ENCODE assay signal across 8 mouse cellular contexts in the genomic region with DNA sequence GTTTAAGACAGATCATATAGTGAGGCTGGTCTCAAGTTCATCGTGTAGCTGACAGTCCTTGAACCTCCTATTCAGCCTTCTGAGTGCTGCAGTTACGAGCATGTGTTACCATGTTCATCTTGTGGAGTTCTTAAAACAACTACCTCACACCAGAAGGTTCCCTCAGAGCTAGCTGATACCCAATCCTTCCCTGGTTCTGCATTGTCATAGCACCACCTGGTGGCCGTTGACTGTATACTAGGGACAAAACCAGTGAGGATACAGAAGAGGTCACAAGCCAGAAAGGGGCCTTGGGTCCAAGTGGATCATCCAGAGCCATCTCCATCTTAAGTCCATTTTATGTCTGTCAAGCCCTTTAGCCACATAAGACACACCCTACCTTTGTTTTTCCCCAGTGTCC. TPM values are rescaled to one million over a fixed set of nuclear protein-coding genes. Genes with fewer than 3 reads are reported as not detected.
A peak's percentile ranks its signal among the peaks of the same experiment; 100 is the strongest.
DNase-seq lines count a peak whose midpoint lies in the region; ATAC-seq and TF ChIP-seq lines count a peak whose summit lies in the region.

No protein-coding gene starts in this region.

- no peak overlapping the region for H3K4me3 ChIP-seq in gastrocnemius, adult 2 months
- no peak overlapping the region for H3K4me3 ChIP-seq in kidney, adult 2 months (ENCODE audit: insufficient read depth, low read depth, low read length)
- H3K4me3 ChIP-seq in liver, embryonic 11.5 days (ENCODE audit: low read depth, low read length): no peak overlapping the region
- H3K4me3 ChIP-seq in stomach, postnatal 0 days (ENCODE audit: low read depth, low read length): no peak overlapping the region

- peaks cover 3% of the 10 kb centered on the region for H3K4me1 ChIP-seq in kidney, adult 2 months (ENCODE audit: control insufficient read depth, insufficient read depth, low read length)
- H3K4me1 ChIP-seq in liver, embryonic 11.5 days (replicated peaks; ENCODE audit: control insufficient read depth, insufficient read depth, low read length): peaks cover 43% of the 10 kb centered on the region
- no peaks in the 10 kb centered on the region for H3K4me1 ChIP-seq in stomach, postnatal 0 days (replicated peaks; ENCODE audit: control insufficient read depth, insufficient read depth)

- H3K4me2 ChIP-seq in liver, embryonic 11.5 days: no peak overlapping the region
- H3K4me2 ChIP-seq in stomach, postnatal 0 days (replicated peaks; ENCODE audit: low read depth): no peak overlapping the region

- TF ChIP-seq CTCF in gastrocnemius, adult 2 months (IDR thresholded peaks at IDR 0.05): peak; percentile 90
- TF ChIP-seq CTCF in kidney, adult 2 months (conservative IDR thresholded peaks at IDR 0.05; ENCODE audit: insufficient read depth, insufficient read length, low read depth, low read length): peak; percentile 90
- peak; percentile 95 for TF ChIP-seq CTCF in stomach, postnatal 0 days (IDR thresholded peaks at IDR 0.05; ENCODE audit: low read depth)

- ATAC-seq in liver, embryonic 11.5 days (replicated peaks; ENCODE audit: low FRiP score): peak; percentile 51; the same call in 1 of the 2 replicates
- ATAC-seq in stomach, postnatal 0 days (ENCODE audit: low FRiP score, low TSS enrichment): peak; percentile 58

- 6% methylated on average over 3 of the region's 3 CpGs for WGBS in kidney, adult 2 months
- WGBS in liver, embryonic 11.5 days: 25% methylated on average over 3 of the region's 3 CpGs
- WGBS in stomach, postnatal 0 days: 11% methylated on average over 3 of the region's 3 CpGs

- no peaks in the 10 kb centered on the region for H3K27me3 ChIP-seq in kidney, adult 2 months (replicated peaks; ENCODE audit: control insufficient read depth, insufficient read depth, low read length)
- no peaks in the 10 kb centered on the region for H3K27me3 ChIP-seq in liver, embryonic 11.5 days (replicated peaks; ENCODE audit: control insufficient read depth, insufficient read depth, low read length)
- H3K27me3 ChIP-seq in stomach, postnatal 0 days (ENCODE audit: control insufficient read depth, insufficient read depth, low read length): no peaks in the 10 kb centered on the region

- TF ChIP-seq POLR2A in kidney, adult 2 months (IDR thresholded peaks at IDR 0.05; ENCODE audit: low read depth, low read length): no peak

- H3K9me3 ChIP-seq in liver, embryonic 11.5 days (ENCODE audit: control insufficient read depth, low read length): no peaks in the 10 kb centered on the region
- H3K9me3 ChIP-seq in stomach, postnatal 0 days (ENCODE audit: control insufficient read depth, low read length): no peaks in the 10 kb centered on the region

- intact Hi-C loops in gastrocnemius, adult 2 months (cut with DNase I): loop anchor here (2.0 to 5.0 kb wide), 2 partner anchors 78 to 100 kb away; partner anchors contain the start of gene Vrk3

- peak; percentile 82 for DNase-seq in 416B (ENCODE audit: low read depth)
- DNase-seq in T-cell, adult 2 months (ENCODE audit: low spot score): peak; percentile 80
- peak; percentile 80 to 91 for DNase-seq in cerebellum, postnatal 25 days
- DNase-seq in gastrocnemius, adult 2 months: peak; percentile 87
- peak; percentile 82 for DNase-seq in kidney, adult 2 months
- peak; percentile 59 for DNase-seq in liver, embryonic 11.5 days (ENCODE audit: low spot score)
- peak; percentile 76 to 82 for DNase-seq in natural killer cell, adult 2 months (ENCODE audit: low spot score in 2 of 2)
- DNase-seq in stomach, postnatal 0 days (ENCODE audit: low spot score): peak; percentile 82

- no peak for TF ChIP-seq EP300 in stomach, postnatal 0 days (optimal IDR thresholded peaks at IDR 0.05)

- H3K9ac ChIP-seq in liver, embryonic 11.5 days (ENCODE audit: low read depth, low read length): no peak overlapping the region
- no peak overlapping the region for H3K9ac ChIP-seq in stomach, postnatal 0 days (ENCODE audit: low read length)

- H3K27ac ChIP-seq in gastrocnemius, adult 2 months: peak overlapping the region; percentile 6; the same call in 1 of the 2 replicates
- no peak overlapping the region for H3K27ac ChIP-seq in kidney, adult 2 months (ENCODE audit: insufficient read depth, low read depth, low read length)
- no peak overlapping the region for H3K27ac ChIP-seq in liver, embryonic 11.5 days (ENCODE audit: low read depth, low read length)
- no peak overlapping the region for H3K27ac ChIP-seq in stomach, postnatal 0 days (replicated peaks)

- no peaks in the 10 kb centered on the region for H3K36me3 ChIP-seq in kidney, adult 2 months (ENCODE audit: control insufficient read depth, insufficient read depth, low read length)
- H3K36me3 ChIP-seq in liver, embryonic 11.5 days (ENCODE audit: control insufficient read depth, insufficient read depth, low read length): peaks cover 34% of the 10 kb centered on the region
- H3K36me3 ChIP-seq in stomach, postnatal 0 days (ENCODE audit: control insufficient read depth, insufficient read depth, low read length): peaks cover 14% of the 10 kb centered on the region

RNA-seq across cellular contexts. Expression of gene Atf5, which starts 8.4 kb away (rescaled TPM):
- total RNA-seq in gastrocnemius, adult 2 months (2021): 100 to 1,000 TPM in 1 of 2 experiments, 10 to 100 TPM in 1; 74.7 to 115 TPM
- 42.1 and 57.2 TPM in 2 replicates for polyA plus RNA-seq in kidney, adult 2 months (2012; rRNA removed)
- 3.9 and 4.2 TPM in 2 replicates for polyA plus RNA-seq in liver, embryonic 11.5 days (2014; fragmentation: Nextera tagmentation; extraction: Ambion mirVana)
- polyA plus RNA-seq in stomach, postnatal 0 days (2015; fragmentation: Nextera tagmentation; extraction: Ambion mirVana): 7.3 and 7.7 TPM in 2 replicates

RNA-seq across cellular contexts. Expression of gene Il4i1, which starts 8.7 kb away (rescaled TPM):
- 1 to 10 TPM; 1.6 to 3.3 TPM for total RNA-seq in gastrocnemius, adult 2 months (2021)
- 1.5 and 9.7 TPM in 2 replicates for polyA plus RNA-seq in kidney, adult 2 months (2012; rRNA removed)
- 1.3 and 2.9 TPM in 2 replicates for polyA plus RNA-seq in liver, embryonic 11.5 days (2014; fragmentation: Nextera tagmentation; extraction: Ambion mirVana)
- polyA plus RNA-seq in stomach, postnatal 0 days (2015; fragmentation: Nextera tagmentation; extraction: Ambion mirVana): 0.69 and 0.75 TPM in 2 replicates

RNA-seq across cellular contexts. Expression of gene Nup62, which starts 9.0 kb away (rescaled TPM):
- total RNA-seq in gastrocnemius, adult 2 months (2021): 10 to 100 TPM; 21.8 to 26.6 TPM
- polyA plus RNA-seq in kidney, adult 2 months (2012; rRNA removed): 32.6 and 35.9 TPM in 2 replicates
- polyA plus RNA-seq in liver, embryonic 11.5 days (2014; fragmentation: Nextera tagmentation; extraction: Ambion mirVana): 85.7 and 91.4 TPM in 2 replicates
- polyA plus RNA-seq in stomach, postnatal 0 days (2015; fragmentation: Nextera tagmentation; extraction: Ambion mirVana): 33.4 and 34.9 TPM in 2 replicates

RNA-seq across cellular contexts. Expression of gene Akt1s1, which starts 23.9 kb away (rescaled TPM):
- total RNA-seq in gastrocnemius, adult 2 months (2021): 100 to 1,000 TPM; 128 to 137 TPM
- 90.6 and 121 TPM in 2 replicates for polyA plus RNA-seq in kidney, adult 2 months (2012; rRNA removed)
- 46.5 and 53.9 TPM in 2 replicates for polyA plus RNA-seq in liver, embryonic 11.5 days (2014; fragmentation: Nextera tagmentation; extraction: Ambion mirVana)
- 70.8 and 75.2 TPM in 2 replicates for polyA plus RNA-seq in stomach, postnatal 0 days (2015; fragmentation: Nextera tagmentation; extraction: Ambion mirVana)

RNA-seq across cellular contexts. Expression of gene Tbc1d17, which starts 24.0 kb away (rescaled TPM):
- 10 to 100 TPM; 40.8 to 56.4 TPM for total RNA-seq in gastrocnemius, adult 2 months (2021)
- polyA plus RNA-seq in kidney, adult 2 months (2012; rRNA removed): 100 and 114 TPM in 2 replicates
- 50.5 and 53.3 TPM in 2 replicates for polyA plus RNA-seq in liver, embryonic 11.5 days (2014; fragmentation: Nextera tagmentation; extraction: Ambion mirVana)
- 45.4 and 48.0 TPM in 2 replicates for polyA plus RNA-seq in stomach, postnatal 0 days (2015; fragmentation: Nextera tagmentation; extraction: Ambion mirVana)
